Comparison of ENCODE assay signal across 10 mouse cellular contexts in the genomic region with DNA sequence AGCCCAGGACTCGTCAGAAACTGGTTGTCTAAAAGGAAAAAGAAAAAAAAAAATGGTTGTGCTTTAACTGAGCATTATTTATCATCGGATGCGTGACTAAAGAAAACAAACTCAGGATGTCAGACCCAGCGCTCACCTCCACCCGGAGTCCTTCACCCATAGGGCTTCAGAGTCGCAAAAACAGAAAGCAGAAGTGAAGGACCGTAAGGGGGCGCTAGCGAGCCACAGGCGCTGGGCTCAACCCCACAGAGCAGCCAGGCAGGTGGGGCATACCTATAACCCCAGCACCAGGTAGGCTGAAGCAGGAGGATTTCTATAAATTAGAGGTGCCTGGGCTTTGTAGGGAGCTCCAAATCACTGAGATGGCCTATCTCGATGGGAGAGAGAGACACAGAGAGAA. TPM values are rescaled to one million over a fixed set of nuclear protein-coding genes. Genes with fewer than 3 reads are reported as not detected.
DNase-seq lines count a peak whose midpoint lies in the region; ATAC-seq lines count a peak whose summit lies in the region.
"Had no signal": no experiment of that assay in that cellular context is flagged by ENCODE, and none has a peak within 500 bp of the region (broad histone marks: within the 10 kb centered on the region; RNA-seq: fewer than 3 reads in every experiment).

No protein-coding gene starts in this region.

- no peaks in the 10 kb centered on the region for H3K9me3 ChIP-seq in kidney, embryonic 16.5 days (ENCODE audit: low read length)
- H3K9me3 ChIP-seq in forebrain, embryonic 11.5 days (ENCODE audit: control insufficient read depth, low read length), result no peaks in the 10 kb centered on the region; the same call in 1 of the 2 replicates
- H3K9me3 ChIP-seq: embryonic facial prominence, embryonic 12.5 days; limb, embryonic 12.5 days had no signal

- DNase-seq in kidney, adult 11 months, result peak; percentile 19
- DNase-seq in MEL-GATA-1-ER (ENCODE audit: extremely low read depth, low read depth), result peak; percentile 68
- peak; percentile 16 for DNase-seq in lung, postnatal 10 days
- no peak for DNase-seq in right cerebral cortex, adult 18-20 months
- no peak for DNase-seq in thymus, postnatal 10 days (ENCODE audit: low spot score in 2 of 2)
- no peak for DNase-seq in forebrain, embryonic 11.5 days (ENCODE audit: low spot score)

- whole genome bisulfite sequencing in kidney, embryonic 16.5 days, result 56% methylated on average over 11 of the region's 11 CpGs
- WGBS in forebrain, embryonic 11.5 days, result 70% methylated on average over 11 of the region's 11 CpGs

- H3K4me3 ChIP-seq in kidney, embryonic 16.5 days (ENCODE audit: low read length), result no peak overlapping the region
- no peak overlapping the region for H3K4me3 ChIP-seq in forebrain, embryonic 11.5 days (ENCODE audit: low read depth, low read length)
- H3K4me3 ChIP-seq: embryonic facial prominence, embryonic 12.5 days; limb, embryonic 12.5 days had no signal

- H3K9ac ChIP-seq in kidney, embryonic 16.5 days (replicated peaks; ENCODE audit: low read length), result no peak overlapping the region
- no peak overlapping the region for H3K9ac ChIP-seq in forebrain, embryonic 11.5 days (ENCODE audit: low read length)
- H3K9ac ChIP-seq: embryonic facial prominence, embryonic 12.5 days; limb, embryonic 12.5 days had no signal

- H3K4me1 ChIP-seq in kidney, embryonic 16.5 days (ENCODE audit: insufficient read depth, low read length), result peaks cover 2% of the 10 kb centered on the region; the same call in 1 of the 2 replicates
- no peaks in the 10 kb centered on the region; the same call in 1 of the 2 replicates for H3K4me1 ChIP-seq in forebrain, embryonic 11.5 days (replicated peaks; ENCODE audit: control insufficient read depth, insufficient read depth, low read length)
- H3K4me1 ChIP-seq: embryonic facial prominence, embryonic 12.5 days; limb, embryonic 12.5 days had no signal

- no peaks in the 10 kb centered on the region; the same call in 1 of the 2 replicates for H3K27me3 ChIP-seq in kidney, embryonic 16.5 days (ENCODE audit: insufficient read depth, low read length)
- no peaks in the 10 kb centered on the region for H3K27me3 ChIP-seq in forebrain, embryonic 11.5 days (ENCODE audit: control insufficient read depth, insufficient read depth, low read length)

- no peak for ATAC-seq in kidney, embryonic 16.5 days (ENCODE audit: low FRiP score, low TSS enrichment)
- ATAC-seq in erythroid progenitor cell, adult 5-6 weeks (replicated peaks; ENCODE audit: low FRiP score, poor library complexity, severe bottlenecking), result 0 out of 2 replicates have a peak, but pooled peaks have one; percentile 27
- no peak for ATAC-seq in forebrain, embryonic 11.5 days (replicated peaks; ENCODE audit: low FRiP score)

- no peak overlapping the region for H3K27ac ChIP-seq in kidney, embryonic 16.5 days (ENCODE audit: low read length)
- no peak overlapping the region for H3K27ac ChIP-seq in forebrain, embryonic 11.5 days (ENCODE audit: low read depth, low read length)
- H3K27ac ChIP-seq: embryonic facial prominence, embryonic 12.5 days; limb, embryonic 12.5 days had no signal

- no peak overlapping the region for H3K4me2 ChIP-seq in kidney, embryonic 16.5 days (replicated peaks; ENCODE audit: low read depth, low read length)
- no peak overlapping the region for H3K4me2 ChIP-seq in forebrain, embryonic 11.5 days (ENCODE audit: low read depth, low read length, severe bottlenecking)
- H3K4me2 ChIP-seq: embryonic facial prominence, embryonic 12.5 days; limb, embryonic 12.5 days had no signal

- no peaks in the 10 kb centered on the region for H3K36me3 ChIP-seq in kidney, embryonic 16.5 days (ENCODE audit: insufficient read depth, low read length)
- H3K36me3 ChIP-seq in forebrain, embryonic 11.5 days (ENCODE audit: control insufficient read depth, insufficient read depth, low read length), result no peaks in the 10 kb centered on the region
- H3K36me3 ChIP-seq: embryonic facial prominence, embryonic 12.5 days; limb, embryonic 12.5 days had no signal

RNA-seq across cellular contexts. Expression of a gene that starts 32.1 kb away (rescaled TPM):
- polyA plus RNA-seq in kidney, embryonic 16.5 days (2015; fragmentation: Nextera tagmentation; extraction: Ambion mirVana), result 79.5 and 88.4 TPM in 2 replicates
- total RNA-seq in erythroid progenitor cell, adult 5-6 weeks (2015; ENCODE audit: low replicate concordance), result 41.9 and 46.9 TPM in 2 replicates
- 72.3 and 79.2 TPM in 2 replicates for total RNA-seq in erythroid progenitor cell, adult 5-6 weeks (2017; ENCODE audit: low replicate concordance)
- polyA plus RNA-seq in forebrain, embryonic 11.5 days (2014; fragmentation: Nextera tagmentation; extraction: Ambion mirVana), result 94.4 and 96.9 TPM in 2 replicates

RNA-seq across cellular contexts. Expression of a gene that starts 39.7 kb away (rescaled TPM):
- polyA plus RNA-seq in kidney, embryonic 16.5 days (2015; fragmentation: Nextera tagmentation; extraction: Ambion mirVana), result 80.7 and 83.5 TPM in 2 replicates
- total RNA-seq in erythroid progenitor cell, adult 5-6 weeks (2015; ENCODE audit: low replicate concordance), result 67.5 and 120 TPM in 2 replicates
- 13.5 and 41.5 TPM in 2 replicates for total RNA-seq in erythroid progenitor cell, adult 5-6 weeks (2017; ENCODE audit: low replicate concordance)
- polyA plus RNA-seq in forebrain, embryonic 11.5 days (2014; fragmentation: Nextera tagmentation; extraction: Ambion mirVana), result 140 and 142 TPM in 2 replicates

Comparison
In these comparisons a context has a peak if more than half of its experiments do, and no peak if none do; other contexts are left out.
1. DNase-seq: peak in kidney, adult 11 months (single experiment), MEL-GATA-1-ER (single experiment) and lung, postnatal 10 days (single experiment); none in right cerebral cortex, adult 18-20 months (single experiment), thymus, postnatal 10 days (0 of 2) and forebrain, embryonic 11.5 days (single experiment).